Mouse (Mus musculus) c-Kit-positive CD71-negative TER-119-negative erythroid progenitor cells, embryonic 14.5 days (primary cell): ENCODE results near the gene Nop2.

ENCODE experiments used
- DNase-seq: peaks from one replicate; pipeline ENCODE4 v3.0.0-alpha.2; 2013; ENCODE audit warnings: low read depth

Gene Nop2

DNA sequence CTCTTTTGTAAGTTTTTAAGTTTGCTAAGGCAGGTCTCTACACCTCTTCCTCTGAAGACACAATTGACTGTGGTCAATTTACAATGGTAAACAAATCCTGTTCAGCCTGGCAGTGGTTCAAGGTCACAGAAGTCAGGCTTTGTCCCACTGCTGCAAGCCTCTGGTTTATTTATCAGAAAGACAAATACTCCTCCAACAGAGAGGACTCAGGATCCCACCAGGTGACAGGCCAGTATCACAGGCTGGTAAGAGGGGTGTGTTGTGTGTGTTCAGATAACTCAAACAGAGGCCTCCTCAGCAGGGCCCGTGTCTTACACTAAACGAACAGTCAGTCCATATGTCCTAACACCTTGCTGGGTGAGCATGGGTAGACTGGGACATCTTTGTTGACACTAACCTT is 40.8 kb downstream of the Nop2 start:
- DNase-seq, result no peak

DNA sequence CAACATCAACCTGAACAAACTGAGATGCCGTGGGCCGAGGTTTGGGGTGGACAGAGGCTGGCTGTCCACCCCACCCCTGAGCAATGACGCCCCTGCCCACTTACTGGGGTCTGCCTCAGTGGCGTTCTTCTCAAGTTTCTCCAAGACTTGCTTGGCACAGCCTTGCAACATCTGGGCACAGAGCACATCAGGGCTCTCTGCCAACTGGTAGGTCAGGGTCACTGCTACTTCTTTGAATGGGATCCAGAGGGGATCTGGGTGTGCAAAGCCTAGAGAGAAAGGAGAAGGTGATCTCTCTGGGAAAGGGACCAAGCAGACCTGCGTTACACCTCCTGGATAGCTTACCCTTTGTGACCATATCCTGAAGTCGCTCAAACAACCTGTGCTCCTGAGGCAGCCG is 41.5 kb downstream of the Nop2 start:
- DNase-seq, result no peak

DNA sequence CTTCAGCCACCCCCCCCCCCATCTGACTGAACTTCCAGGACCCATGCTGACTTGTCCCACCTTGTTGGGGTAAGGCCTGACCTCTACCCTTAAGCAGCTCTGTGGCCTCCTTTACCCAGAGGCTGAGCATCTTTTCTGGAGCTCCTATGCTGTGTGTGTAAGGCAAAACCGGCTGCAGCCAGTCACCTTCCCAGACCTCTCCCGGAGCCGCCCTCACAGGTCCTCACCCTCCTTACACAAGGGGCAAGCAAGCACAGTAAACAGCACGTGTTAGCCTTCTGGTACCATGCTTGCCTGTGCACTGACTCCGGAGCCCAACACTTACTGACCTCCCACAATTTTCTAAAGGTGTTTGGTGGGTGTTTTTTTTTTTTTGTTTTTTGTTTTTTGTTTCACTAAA is 43.8 kb downstream of the Nop2 start:
- no peak for DNase-seq

- DNase-seq, result no peak
Observed at GRCm38 (mm10) chr6:125179601-125180000, 47.9 kb downstream of the Nop2 start.

GRCm38 (mm10) chr6:125182133-125182532 is 50.4 kb downstream of the Nop2 start:
- DNase-seq, result no peak

DNA sequence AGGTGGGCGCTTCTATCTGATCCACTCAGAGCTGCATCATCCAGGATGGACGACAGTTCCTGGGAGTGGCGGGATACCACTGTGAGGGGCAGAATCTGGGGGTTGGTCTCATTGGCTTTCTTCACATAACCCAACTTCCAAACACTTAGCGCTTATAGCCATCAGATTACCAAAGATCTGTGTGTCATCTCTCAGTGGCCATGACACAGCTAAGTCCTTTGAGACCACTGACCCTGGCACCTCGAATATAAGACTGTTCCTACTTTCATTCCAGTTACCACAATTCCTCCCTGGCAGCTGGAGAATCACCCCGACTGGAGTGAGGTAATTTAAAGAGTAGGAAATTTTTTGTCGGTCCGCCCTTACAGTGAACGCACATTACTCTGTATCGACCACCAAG is 54.5 kb downstream of the Nop2 start:
- no peak for DNase-seq

- DNase-seq, result no peak
Observed at GRCm38 (mm10) chr6:125190816-125191215, 59.1 kb downstream of the Nop2 start.

DNA sequence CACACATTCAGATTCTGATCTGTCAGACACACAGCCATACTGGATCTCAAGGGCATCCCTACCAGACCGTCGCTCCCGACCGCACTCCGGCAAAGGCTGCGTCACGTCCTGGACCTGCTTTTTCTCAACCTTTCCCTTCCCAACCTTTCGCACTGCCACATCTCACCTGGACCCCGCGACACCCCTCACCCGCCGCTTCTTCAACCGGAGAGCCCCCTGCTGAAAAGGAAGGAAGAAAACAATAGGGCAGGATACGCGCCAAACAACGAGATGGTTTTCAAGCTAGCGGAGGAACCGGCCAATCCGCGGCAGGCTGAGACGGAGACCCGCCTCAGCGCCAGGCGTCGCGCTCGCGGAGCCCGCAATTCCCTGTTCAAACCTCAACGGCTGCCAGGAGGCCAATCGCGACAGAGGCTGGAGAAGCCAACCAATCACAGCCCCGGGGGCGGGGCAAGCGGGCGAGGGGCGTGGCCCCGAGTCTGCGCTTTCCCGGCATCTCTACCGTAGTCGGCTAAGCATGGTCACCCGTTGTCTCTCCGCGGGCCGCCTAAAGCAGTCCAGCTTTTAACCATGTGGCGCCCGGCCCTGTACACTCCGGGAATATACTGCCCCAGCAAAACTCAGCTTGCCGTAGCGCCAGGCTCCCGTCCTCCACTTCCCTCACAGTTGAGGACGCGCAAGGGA is 59.8 kb downstream of the Nop2 start, which contains the start of the genes Ncapd2 and Mrpl51:
Gene Ncapd2, minus strand, starts transcription at position 370 of the 684 bp plus-strand sequence.
Gene Mrpl51, plus strand, starts transcription at position 470 of the 684 bp plus-strand sequence.
- DNase-seq, result peak; percentile 96

DNA sequence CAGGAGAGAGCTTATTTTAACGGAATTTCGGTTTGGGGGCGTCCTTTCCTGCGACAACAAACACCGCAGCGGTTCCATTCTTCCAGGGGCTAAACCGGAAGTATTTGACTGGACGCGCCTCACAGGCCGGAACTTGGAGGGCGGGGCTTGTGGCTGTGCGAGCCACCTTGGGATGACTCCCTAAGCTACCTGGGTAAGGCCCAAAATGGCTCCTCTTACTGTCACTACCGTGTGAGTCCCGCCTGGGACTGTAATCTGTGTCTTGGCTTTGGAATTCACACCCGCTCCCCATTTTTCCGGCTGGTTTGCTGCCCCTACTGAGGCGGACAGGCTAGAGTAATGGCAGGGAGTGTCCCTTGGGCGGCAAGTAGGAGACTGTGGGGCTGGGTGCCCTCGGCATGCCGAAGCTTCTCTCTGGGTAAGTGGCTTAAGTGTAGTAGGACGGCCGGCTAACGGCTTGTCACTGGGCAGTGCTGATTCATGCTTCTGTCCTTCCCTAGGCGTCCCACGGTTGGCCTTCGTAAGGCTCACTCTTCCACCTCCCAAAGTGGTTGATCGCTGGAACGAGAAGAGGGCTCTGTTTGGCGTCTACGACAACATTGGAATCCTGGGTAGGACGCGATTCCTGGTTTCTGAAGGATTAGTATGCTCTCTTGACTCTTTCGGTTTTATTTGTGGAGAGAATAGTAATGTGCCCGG is 60.5 kb downstream of the Nop2 start:
- DNase-seq, result peak; percentile 88

- DNase-seq, result no peak
Observed at GRCm38 (mm10) chr6:125192841-125193240, 61.1 kb downstream of the Nop2 start.

DNA sequence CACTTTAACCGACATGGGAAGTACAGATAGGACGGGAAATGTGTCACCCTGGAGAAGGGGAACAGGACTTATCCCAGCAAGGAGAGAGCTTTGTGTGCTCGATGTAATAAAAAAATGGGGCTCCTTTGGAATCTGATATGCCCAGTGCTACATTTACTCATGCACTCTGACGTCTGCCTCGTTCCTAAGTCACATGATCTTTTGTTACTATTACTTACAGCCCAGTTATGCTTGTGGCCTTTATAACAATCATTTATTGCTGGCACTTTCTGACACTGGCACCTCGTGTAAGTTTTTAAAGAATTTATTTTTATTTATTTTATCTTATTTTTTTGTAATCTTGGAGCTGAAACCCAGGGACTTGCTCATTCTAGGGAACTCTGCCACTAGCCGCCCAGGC is 61.7 kb downstream of the Nop2 start:
- no peak for DNase-seq
